Mouse (Mus musculus): ENCODE measurements around the gene Rnf130.

- no peak for TF ChIP-seq POLR2A (IDR thresholded peaks at IDR 0.05; ENCODE audit: borderline replicate concordance, control insufficient read depth, low read depth, low read length)
- no peak for TF ChIP-seq CTCF (IDR thresholded peaks at IDR 0.05; ENCODE audit: control insufficient read depth, insufficient read depth, low read length)
Observed at GRCm38 (mm10) chr11:50100548-50101307, 75.6 kb downstream of the Rnf130 start.
